Mouse (Mus musculus) frontal cortex, postnatal 36 days (tissue): ENCODE data around the gene Tatdn2.

ENCODE experiments used
- DNase-seq, 2 experiments: peaks; one replicate each; pipeline ENCODE4 v3.0.0; 2022; ENCODE audit warnings: low spot score in 2 of 2

Tatdn2 gene

GRCm38 (mm10) chr6:113696582-113697221, at the start of gene Tatdn2:
Tatdn2 (plus strand) TSS chr6:113697050.
- DNase-seq = peak; percentile 95 to 96

- no peak for DNase-seq
Observed at GRCm38 (mm10) chr6:113649346-113650196, 47.3 kb upstream of the Tatdn2 start.

GRCm38 (mm10) chr6:113650197-113650640, 46.6 kb upstream of the Tatdn2 start:
- DNase-seq = no peak

GRCm38 (mm10) chr6:113651626-113652025, 45.2 kb upstream of the Tatdn2 start:
- DNase-seq = no peak

GRCm38 (mm10) chr6:113653551-113653950, 43.3 kb upstream of the Tatdn2 start:
- DNase-seq = no peak

- no peak for DNase-seq
Observed at GRCm38 (mm10) chr6:113654102-113654501, 42.7 kb upstream of the Tatdn2 start.

GRCm38 (mm10) chr6:113654753-113655397, 42.0 kb upstream of the Tatdn2 start:
- DNase-seq = no peak

- no peak for DNase-seq
Observed at GRCm38 (mm10) chr6:113655475-113655874, 41.4 kb upstream of the Tatdn2 start.

GRCm38 (mm10) chr6:113656847-113657246, 40.0 kb upstream of the Tatdn2 start:
- DNase-seq = no peak

- no peak for DNase-seq
Observed at GRCm38 (mm10) chr6:113658226-113658625, 38.6 kb upstream of the Tatdn2 start.

GRCm38 (mm10) chr6:113659648-113660491, 37.0 kb upstream of the Tatdn2 start:
- no peak for DNase-seq

GRCm38 (mm10) chr6:113660492-113661352, 36.1 kb upstream of the Tatdn2 start:
- DNase-seq = no peak

- no peak for DNase-seq
Observed at GRCm38 (mm10) chr6:113661353-113662241, 35.3 kb upstream of the Tatdn2 start.

GRCm38 (mm10) chr6:113662964-113663700, 33.7 kb upstream of the Tatdn2 start:
- no peak for DNase-seq

- no peak for DNase-seq
Observed at GRCm38 (mm10) chr6:113664305-113664704, 32.5 kb upstream of the Tatdn2 start.

GRCm38 (mm10) chr6:113667611-113668122, 29.2 kb upstream of the Tatdn2 start:
- DNase-seq = no peak

GRCm38 (mm10) chr6:113668287-113669154, 28.3 kb upstream of the Tatdn2 start:
- DNase-seq = no peak

GRCm38 (mm10) chr6:113669821-113670220, 27.0 kb upstream of the Tatdn2 start:
- no peak for DNase-seq
